Mouse (Mus musculus) forebrain, embryonic 12.5 days (tissue): Measurements from ENCODE around the gene Mpzl1. TPM values are rescaled to one million over a fixed set of nuclear protein-coding genes. Genes with fewer than 3 reads are reported as not detected.

ENCODE experiments used
- ATAC-seq: fragments of 200-750 bp; cut with Nextera tagmentation; 2 replicates; pipeline ENCODE4 v1.8.0; 2017; ENCODE audit warnings: moderate TSS enrichment; ENCODE audit not compliant: low FRiP score
- H3K27ac ChIP-seq: fragments of 300-500 bp; sonication (generic); 2 replicates; pipeline ENCODE4 v1.5.1; 2016; ENCODE audit warnings: mild to moderate bottlenecking
- H3K27me3 ChIP-seq: fragments of 300-500 bp; sonication (generic); 2 replicates; pipeline ENCODE4 v1.6.1; 2016; ENCODE audit warnings: mild to moderate bottlenecking
- H3K36me3 ChIP-seq: fragments of 300-500 bp; sonication (generic); replicated peaks from 2 replicates; pipeline ENCODE4 v1.6.1; 2016; ENCODE audit warnings: mild to moderate bottlenecking
- H3K4me1 ChIP-seq: fragments of 300-500 bp; sonication (generic); 2 replicates; pipeline ENCODE4 v1.6.1; 2016
- H3K4me2 ChIP-seq: fragments of 300-500 bp; sonication (generic); 2 replicates; pipeline ENCODE4 v1.6.1; 2016; ENCODE audit warnings: mild to moderate bottlenecking, moderate library complexity
- H3K4me3 ChIP-seq: fragments of 300-500 bp; sonication (generic); replicated peaks from 2 replicates; pipeline ENCODE4 v1.5.1; 2016; ENCODE audit warnings: mild to moderate bottlenecking
- H3K9ac ChIP-seq: fragments of 300-500 bp; sonication (generic); 2 replicates; pipeline ENCODE4 v1.6.1; 2016; ENCODE audit warnings: mild to moderate bottlenecking
- H3K9me3 ChIP-seq: fragments of 300-500 bp; sonication (generic); 2 replicates; pipeline ENCODE4 v1.6.1; 2016
- WGBS: fragments of 180-500 bp; shearing (Covaris S2); methylation state at CpG from one replicate; pipeline ENCODE4 v1.1.7; 2016; 5-methylcytosine and 5-hydroxymethylcytosine counted together
- polyA plus RNA-seq: library from polyadenylated mRNA; unstranded; fragments of >200 nt; fragmentation: Nextera tagmentation; extraction: Ambion mirVana; gene quantifications from 2 replicates; pipeline ENCODE4 v1.2.1, GENCODE M21; 2016

Mpzl1 gene
- polyA plus RNA-seq, 1 experiment from 2014 or later: 125 TPM

GRCm38 (mm10) chr1:165667380-165667779 lies 33.0 kb upstream of the Mpzl1 start:
- H3K4me3 ChIP-seq: no peak overlapping the region
- ATAC-seq: no peak
- 68% methylated on average over 13 of the region's 13 CpGs for WGBS
- H3K4me1 ChIP-seq: peaks cover 15% of the 10 kb centered on the region
- no peak overlapping the region for H3K4me2 ChIP-seq
- no peaks in the 10 kb centered on the region for H3K9me3 ChIP-seq
- H3K9ac ChIP-seq: no peak overlapping the region
- H3K27ac ChIP-seq: no peak overlapping the region
- no peaks in the 10 kb centered on the region for H3K36me3 ChIP-seq
- H3K27me3 ChIP-seq: no peaks in the 10 kb centered on the region; the same call in 1 of the 2 replicates

GRCm38 (mm10) chr1:165666944-165667343 lies 32.6 kb upstream of the Mpzl1 start:
- H3K4me1 ChIP-seq: peaks cover 16% of the 10 kb centered on the region
- no peak overlapping the region for H3K9ac ChIP-seq
- no peak overlapping the region for H3K27ac ChIP-seq
- ATAC-seq: no peak
- H3K4me3 ChIP-seq: no peak overlapping the region
- whole genome bisulfite sequencing: 93% methylated on average over 6 of the region's 6 CpGs
- no peaks in the 10 kb centered on the region; the same call in 1 of the 2 replicates for H3K27me3 ChIP-seq
- H3K9me3 ChIP-seq: no peaks in the 10 kb centered on the region
- H3K36me3 ChIP-seq: no peaks in the 10 kb centered on the region
- no peak overlapping the region for H3K4me2 ChIP-seq

GRCm38 (mm10) chr1:165665758-165666157 lies 31.4 kb upstream of the Mpzl1 start:
- Histone ChIP-seq H3K4me1 (peaks cover 16% of the 10 kb centered on the region), H3K4me2 (no peak overlapping the region), H3K27me3 (no peaks in the 10 kb centered on the region; the same call in 1 of the 2 replicates), H3K27ac (no peak overlapping the region), H3K4me3 (no peak overlapping the region), H3K36me3 (no peaks in the 10 kb centered on the region), H3K9me3 (no peaks in the 10 kb centered on the region), H3K9ac (no peak overlapping the region)
- ATAC-seq: no peak
- 81% methylated on average over 5 of the region's 5 CpGs for WGBS

- Histone ChIP-seq H3K9me3 (no peaks in the 10 kb centered on the region), H3K27ac (peak overlapping the region; percentile 38; the same call in 1 of the 2 replicates), H3K4me2 (no peak overlapping the region), H3K36me3 (no peaks in the 10 kb centered on the region), H3K4me1 (peaks cover 16% of the 10 kb centered on the region), H3K9ac (no peak overlapping the region), H3K27me3 (no peaks in the 10 kb centered on the region; the same call in 1 of the 2 replicates), H3K4me3 (no peak overlapping the region)
- ATAC-seq: no peak
- 69% methylated on average over 16 of the region's 16 CpGs for WGBS
Observed at GRCm38 (mm10) chr1:165663277-165663676, 28.9 kb upstream of the Mpzl1 start.

GRCm38 (mm10) chr1:165662426-165663192 lies 28.3 kb upstream of the Mpzl1 start:
- Histone ChIP-seq H3K4me3 (no peak overlapping the region), H3K9ac (peak overlapping the region; percentile 17; the same call in 1 of the 2 replicates), H3K9me3 (no peaks in the 10 kb centered on the region), H3K4me1 (peaks cover 16% of the 10 kb centered on the region), H3K4me2 (no peak overlapping the region), H3K27ac (peak overlapping the region; percentile 38; the same call in 1 of the 2 replicates), H3K27me3 (no peaks in the 10 kb centered on the region; the same call in 1 of the 2 replicates), H3K36me3 (no peaks in the 10 kb centered on the region)
- 41% methylated on average over 15 of the region's 15 CpGs for WGBS
- ATAC-seq: no peak

GRCm38 (mm10) chr1:165661725-165662124 lies 27.4 kb upstream of the Mpzl1 start:
- H3K9ac ChIP-seq: no peak overlapping the region
- no peak for ATAC-seq
- H3K9me3 ChIP-seq: no peaks in the 10 kb centered on the region
- no peaks in the 10 kb centered on the region for H3K36me3 ChIP-seq
- H3K4me3 ChIP-seq: no peak overlapping the region
- H3K27ac ChIP-seq: no peak overlapping the region
- H3K27me3 ChIP-seq: no peaks in the 10 kb centered on the region; the same call in 1 of the 2 replicates
- WGBS: 87% methylated on average over 6 of the region's 6 CpGs
- H3K4me1 ChIP-seq: peaks cover 16% of the 10 kb centered on the region
- no peak overlapping the region for H3K4me2 ChIP-seq

- Histone ChIP-seq H3K9ac (no peak overlapping the region), H3K4me2 (no peak overlapping the region), H3K4me1 (peaks cover 16% of the 10 kb centered on the region), H3K27ac (no peak overlapping the region), H3K4me3 (no peak overlapping the region), H3K36me3 (no peaks in the 10 kb centered on the region), H3K9me3 (no peaks in the 10 kb centered on the region), H3K27me3 (no peaks in the 10 kb centered on the region; the same call in 1 of the 2 replicates)
- WGBS: 56% methylated on average over 3 of the region's 3 CpGs
- ATAC-seq: peak; percentile 3; the same call in 1 of the 2 replicates
Observed at GRCm38 (mm10) chr1:165661191-165661590, 26.9 kb upstream of the Mpzl1 start.

DNA sequence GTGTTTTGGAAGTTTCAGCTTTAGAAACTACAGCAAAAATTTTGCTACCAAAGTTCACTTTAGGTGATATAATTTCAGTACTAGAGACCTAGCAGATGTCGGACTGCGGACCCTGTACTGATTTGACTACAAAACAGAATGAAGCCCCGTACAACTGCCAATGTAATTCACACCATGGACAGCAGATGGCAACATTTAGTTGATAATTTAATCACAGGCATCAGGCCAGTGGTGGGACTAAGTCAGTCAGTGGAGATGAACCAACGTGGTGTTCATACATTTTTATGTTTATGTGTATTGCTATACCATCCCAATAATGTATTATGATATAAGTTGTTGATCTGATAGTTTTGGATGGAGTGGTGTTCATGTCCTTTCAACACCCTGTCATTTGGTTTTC lies 26.4 kb upstream of the Mpzl1 start:
- WGBS: 20% methylated on average over 4 of the region's 4 CpGs

GRCm38 (mm10) chr1:165658602-165659001 lies 24.3 kb upstream of the Mpzl1 start:
- peak; percentile 61; the same call in 1 of the 2 replicates for ATAC-seq
- Histone ChIP-seq H3K27me3 (no peaks in the 10 kb centered on the region; the same call in 1 of the 2 replicates), H3K4me2 (no peak overlapping the region), H3K36me3 (no peaks in the 10 kb centered on the region), H3K9me3 (no peaks in the 10 kb centered on the region), H3K4me1 (peaks cover 14% of the 10 kb centered on the region), H3K9ac (no peak overlapping the region), H3K4me3 (no peak overlapping the region), H3K27ac (no peak overlapping the region)
- 34% methylated on average over 5 of the region's 5 CpGs for WGBS

More for the DNA sequence above, 26.4 kb upstream of the Mpzl1 start:
- H3K4me1 ChIP-seq: peaks cover 16% of the 10 kb centered on the region
- H3K27ac ChIP-seq: no peak overlapping the region
- ATAC-seq: peak; percentile 53; the same call in 1 of the 2 replicates
- H3K4me2 ChIP-seq: no peak overlapping the region
- H3K27me3 ChIP-seq: no peaks in the 10 kb centered on the region; the same call in 1 of the 2 replicates
- no peak overlapping the region for H3K9ac ChIP-seq
- H3K4me3 ChIP-seq: no peak overlapping the region
- H3K36me3 ChIP-seq: no peaks in the 10 kb centered on the region
- no peaks in the 10 kb centered on the region for H3K9me3 ChIP-seq

DNA sequence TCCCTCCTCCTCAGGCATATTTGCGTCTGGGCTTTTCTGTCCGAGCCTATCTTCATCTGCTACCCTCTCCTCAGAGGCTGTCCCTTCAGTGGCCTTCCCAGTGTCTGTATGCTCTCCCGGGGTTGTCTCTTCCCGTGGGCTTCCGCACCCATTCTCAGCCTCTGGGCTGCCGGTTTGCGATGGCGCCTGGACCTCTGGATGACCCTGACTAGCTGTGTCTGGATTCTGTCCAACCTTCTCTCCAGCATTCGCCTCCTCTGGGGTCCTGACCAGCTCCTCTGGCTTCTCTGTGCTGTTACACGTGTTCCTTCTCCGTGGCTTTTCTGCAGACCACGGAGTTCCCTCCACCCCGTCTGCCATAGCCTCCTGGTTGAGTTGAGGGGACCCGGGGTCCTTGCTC lies 21.1 kb upstream of the Mpzl1 start:
- no peaks in the 10 kb centered on the region for H3K9me3 ChIP-seq
- 91% methylated on average over 14 of the region's 14 CpGs for WGBS
- H3K27me3 ChIP-seq: no peaks in the 10 kb centered on the region
- no peak overlapping the region for H3K4me2 ChIP-seq
- H3K36me3 ChIP-seq: no peaks in the 10 kb centered on the region
- no peak for ATAC-seq
- no peak overlapping the region for H3K4me3 ChIP-seq
- H3K9ac ChIP-seq: no peak overlapping the region
- H3K27ac ChIP-seq: no peak overlapping the region
- H3K4me1 ChIP-seq: no peaks in the 10 kb centered on the region

- Histone ChIP-seq H3K27me3 (no peaks in the 10 kb centered on the region), H3K27ac (no peak overlapping the region), H3K4me1 (no peaks in the 10 kb centered on the region), H3K9ac (no peak overlapping the region), H3K9me3 (no peaks in the 10 kb centered on the region), H3K4me3 (no peak overlapping the region), H3K4me2 (no peak overlapping the region), H3K36me3 (no peaks in the 10 kb centered on the region)
- ATAC-seq: no peak
- WGBS: 68% methylated on average over 6 of the region's 6 CpGs
Observed at GRCm38 (mm10) chr1:165655022-165655421, 20.7 kb upstream of the Mpzl1 start.

- Histone ChIP-seq H3K4me1 (no peaks in the 10 kb centered on the region), H3K9ac (no peak overlapping the region), H3K4me2 (no peak overlapping the region), H3K27me3 (no peaks in the 10 kb centered on the region), H3K36me3 (no peaks in the 10 kb centered on the region), H3K27ac (no peak overlapping the region), H3K4me3 (no peak overlapping the region), H3K9me3 (no peaks in the 10 kb centered on the region)
- 90% methylated on average over 14 of the region's 14 CpGs for WGBS
- ATAC-seq: no peak
Observed at GRCm38 (mm10) chr1:165653126-165653885, 19.0 kb upstream of the Mpzl1 start.
